Mouse (Mus musculus) heart, adult 2 months (tissue): ENCODE measurements around the gene Lrrc75a. TPM values are rescaled to one million over a fixed set of nuclear protein-coding genes. Genes with fewer than 3 reads are reported as not detected.
A peak's percentile ranks its signal among the peaks of the same experiment; 100 is the strongest.

Experiments
- DNase-seq, 2 experiments: peaks; one replicate each; pipeline ENCODE4 v3.0.0; 2021
- H3K27ac ChIP-seq: fragments of 200-600 bp; 2 replicates; pipeline ENCODE4 v1.8.1; 2022
- H3K27me3 ChIP-seq: fragments of 200-500 bp; 2 replicates; pipeline ENCODE4 v1.6.1; 2012; ENCODE audit warnings: mild to moderate bottlenecking, low read length, inconsistent platforms, mixed read lengths; ENCODE audit not compliant: control insufficient read depth, insufficient read depth
- H3K36me3 ChIP-seq: fragments of 200-500 bp; 2 replicates; pipeline ENCODE4 v1.6.1; 2012; ENCODE audit warnings: low read length, inconsistent platforms; ENCODE audit not compliant: control insufficient read depth, insufficient read depth
- H3K4me1 ChIP-seq: fragments of 200-500 bp; 2 replicates; pipeline ENCODE4 v1.6.1; 2011; ENCODE audit warnings: low read length; ENCODE audit not compliant: control insufficient read depth, insufficient read depth
- H3K4me3 ChIP-seq: fragments of 200-600 bp; 2 replicates; pipeline ENCODE4 v1.8.1; 2022
- H3K79me2 ChIP-seq: fragments of 200-500 bp; replicated peaks from 2 replicates; pipeline ENCODE4 v1.6.1; 2012; ENCODE audit warnings: mild to moderate bottlenecking, inconsistent platforms, low read length, moderate library complexity, mixed read lengths; ENCODE audit not compliant: control insufficient read depth, insufficient read depth
- H3K9ac ChIP-seq: fragments of 200-500 bp; 2 replicates; pipeline ENCODE4 v1.6.1; 2012; ENCODE audit warnings: low read depth, mild to moderate bottlenecking, control low read depth, inconsistent platforms, low read length, mixed read lengths
- CTCF ChIP-seq: fragments of 200-600 bp; IDR thresholded peaks from 2 replicates; pipeline ENCODE4 v1.8.1; 2022; ENCODE audit warnings: antibody characterized with exemption, mild to moderate bottlenecking, moderate library complexity
- EP300 ChIP-seq: fragments of 200-500 bp; IDR thresholded peaks from 2 replicates; pipeline ENCODE4 v1.6.1; 2011; ENCODE audit warnings: low read depth, low read length, control low read depth; ENCODE audit not compliant: insufficient read depth
- POLR2A ChIP-seq: fragments of 200-500 bp; IDR thresholded peaks from 2 replicates; pipeline ENCODE4 v1.6.1; 2011; ENCODE audit warnings: mild to moderate bottlenecking, low read depth, low read length, control low read depth; ENCODE audit not compliant: insufficient read depth
- WGBS: fragments of 180-500 bp; shearing (Covaris S2); methylation state at CpG from one replicate; pipeline ENCODE4 v1.1.7; 2018; 5-methylcytosine and 5-hydroxymethylcytosine counted together
- intact Hi-C: fragments of 180-260 bp; cut with DNase I; formaldehyde crosslinking; loops from one replicate; pipeline ENCODE4 v1.15.1; 2025
- polyA plus RNA-seq: library from polyadenylated mRNA; depleted of rRNA; stranded (reverse); fragments of >200 nt; gene quantifications from 2 replicates; pipeline ENCODE4 v1.2.3, GENCODE M21; 2012
- total RNA-seq, 2 experiments: library from RNA; stranded (reverse); gene quantifications; 2 replicates each; pipeline ENCODE4 v1.2.3; 2021

Gene Lrrc75a
- total and polyA plus RNA-seq, 3 experiments: 3.3 to 6.2 (median 4.2) TPM

- no peak for TF ChIP-seq POLR2A
- Histone ChIP-seq H3K4me1 (peaks cover 38% of the 10 kb centered on the region), H3K4me3 (no peak overlapping the region), H3K27ac (no peak overlapping the region; the same call in 1 of the 2 replicates), H3K36me3 (no peaks in the 10 kb centered on the region; the same call in 1 of the 2 replicates), H3K27me3 (no peaks in the 10 kb centered on the region), H3K79me2 (no peaks in the 10 kb centered on the region), H3K9ac (no peak overlapping the region)
- intact Hi-C loops: no loop called here
- 71% methylated on average over 10 of the region's 10 CpGs for WGBS
- DNase-seq: no peak
Observed at GRCm38 (mm10) chr11:62643681-62644363, 4.5 kb downstream of the Lrrc75a start.

- Histone ChIP-seq H3K9ac (no peak overlapping the region), H3K27ac (no peak overlapping the region; the same call in 1 of the 2 replicates), H3K4me1 (peaks cover 38% of the 10 kb centered on the region), H3K36me3 (no peaks in the 10 kb centered on the region; the same call in 1 of the 2 replicates), H3K4me3 (no peak overlapping the region), H3K27me3 (no peaks in the 10 kb centered on the region), H3K79me2 (no peaks in the 10 kb centered on the region)
- 0 out of 2 replicates have a peak, but pooled peaks have one; percentile 29 for TF ChIP-seq EP300
- no peak for TF ChIP-seq POLR2A
- DNase-seq: peak in 1 of 2 experiments; percentile 51
- intact Hi-C loops: no loop called here
- 48% methylated on average over 8 of the region's 8 CpGs for WGBS
Observed at GRCm38 (mm10) chr11:62643011-62643631, 5.2 kb downstream of the Lrrc75a start.

GRCm38 (mm10) chr11:62642023-62642844 lies 6.1 kb downstream of the Lrrc75a start:
- H3K27me3 ChIP-seq: no peaks in the 10 kb centered on the region
- H3K27ac ChIP-seq: peak overlapping the region; percentile 26; the same call in 1 of the 2 replicates
- 31% methylated on average over 11 of the region's 11 CpGs for WGBS
- DNase-seq: no peak
- no peaks in the 10 kb centered on the region for H3K79me2 ChIP-seq
- H3K9ac ChIP-seq: no peak overlapping the region
- H3K4me1 ChIP-seq: peaks cover 36% of the 10 kb centered on the region
- TF ChIP-seq POLR2A (no peak), CTCF (no peak), EP300 (no peak)
- intact Hi-C loops: no loop called here
- H3K4me3 ChIP-seq: no peak overlapping the region
- no peaks in the 10 kb centered on the region; the same call in 1 of the 2 replicates for H3K36me3 ChIP-seq

- H3K79me2 ChIP-seq: no peaks in the 10 kb centered on the region
- no peaks in the 10 kb centered on the region; the same call in 1 of the 2 replicates for H3K36me3 ChIP-seq
- peaks cover 29% of the 10 kb centered on the region for H3K4me1 ChIP-seq
- DNase-seq: no peak
- H3K27me3 ChIP-seq: no peaks in the 10 kb centered on the region
- TF ChIP-seq POLR2A (no peak), CTCF (no peak), EP300 (no peak)
- no peak overlapping the region for H3K9ac ChIP-seq
- H3K4me3 ChIP-seq: no peak overlapping the region
- WGBS: 60% methylated on average over 3 of the region's 3 CpGs
- intact Hi-C loops: no loop called here
- no peak overlapping the region for H3K27ac ChIP-seq
Observed at GRCm38 (mm10) chr11:62640378-62640777, 7.9 kb downstream of the Lrrc75a start.

- H3K4me3 ChIP-seq: no peak overlapping the region
- H3K27me3 ChIP-seq: no peaks in the 10 kb centered on the region
- H3K27ac ChIP-seq: no peak overlapping the region; the same call in 1 of the 2 replicates
- peaks cover 19% of the 10 kb centered on the region for H3K4me1 ChIP-seq
- H3K9ac ChIP-seq: no peak overlapping the region
- no peaks in the 10 kb centered on the region for H3K79me2 ChIP-seq
- intact Hi-C loops: no loop called here
- TF ChIP-seq POLR2A: no peak
- TF ChIP-seq EP300: no peak
- TF ChIP-seq CTCF: no peak
- 62% methylated on average over 4 of the region's 4 CpGs for WGBS
- no peaks in the 10 kb centered on the region for H3K36me3 ChIP-seq
- no peak for DNase-seq
Observed at GRCm38 (mm10) chr11:62638402-62638801, 9.9 kb downstream of the Lrrc75a start.
